Mouse (Mus musculus): Measurements from ENCODE around the gene Ipmk.
A peak's percentile ranks its signal among the peaks of the same experiment; 100 is the strongest.
"Not testable (repeated sequence)": the region's sequence is repeated elsewhere in the genome, so short reads cannot be mapped to it uniquely, and the experiment has no call there.

The Ipmk gene

DNA sequence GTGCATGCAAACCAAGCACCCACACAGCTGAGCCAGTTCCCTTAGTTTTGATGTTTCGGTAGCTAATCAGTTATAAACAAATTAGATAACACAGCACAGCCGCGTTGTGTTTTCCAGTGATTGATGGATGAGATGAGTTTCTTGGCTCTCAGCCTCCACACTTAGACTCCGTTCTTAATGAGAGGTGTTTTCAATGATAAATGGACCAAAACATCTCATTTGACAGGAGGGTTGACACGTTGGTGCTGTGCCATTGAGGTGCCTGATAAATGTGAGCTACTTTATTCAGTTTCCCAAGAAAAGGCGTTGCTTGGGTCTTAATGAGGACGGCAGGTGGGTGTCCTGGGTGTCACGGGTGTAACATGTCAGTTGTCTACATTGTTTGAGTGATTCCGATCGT is 79.8 kb downstream of the Ipmk start:
- no peak for DNase-seq

GRCm38 (mm10) chr10:71428246-71428864 is 80.8 kb downstream of the Ipmk start:
- no peak for DNase-seq

GRCm38 (mm10) chr10:71430661-71431060 is 83.1 kb downstream of the Ipmk start:
- DNase-seq: no peak

- DNase-seq: no peak
These were observed 95.5 kb downstream of the Ipmk start for GRCm38 (mm10) chr10:71443086-71443485.

DNA sequence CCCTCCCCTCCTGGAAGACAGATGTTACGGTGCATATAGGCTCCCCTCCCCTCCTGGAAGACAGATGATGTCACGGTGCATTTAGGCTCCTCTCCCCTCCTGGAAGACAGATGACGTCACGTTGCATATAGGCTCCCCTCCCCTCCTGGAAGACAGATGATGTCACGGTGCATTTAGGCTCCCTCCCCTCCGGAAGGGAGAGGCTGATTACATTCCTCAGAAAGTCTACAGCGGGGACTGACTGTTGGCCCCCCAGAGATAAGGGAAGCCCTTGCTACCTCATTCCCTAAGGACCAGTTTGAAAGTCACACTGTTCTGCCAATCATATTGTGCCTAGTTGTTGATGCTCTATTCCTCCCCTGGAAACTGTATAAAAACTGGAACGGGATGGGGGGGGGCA is 100.1 kb downstream of the Ipmk start:
- no peak for DNase-seq

DNA sequence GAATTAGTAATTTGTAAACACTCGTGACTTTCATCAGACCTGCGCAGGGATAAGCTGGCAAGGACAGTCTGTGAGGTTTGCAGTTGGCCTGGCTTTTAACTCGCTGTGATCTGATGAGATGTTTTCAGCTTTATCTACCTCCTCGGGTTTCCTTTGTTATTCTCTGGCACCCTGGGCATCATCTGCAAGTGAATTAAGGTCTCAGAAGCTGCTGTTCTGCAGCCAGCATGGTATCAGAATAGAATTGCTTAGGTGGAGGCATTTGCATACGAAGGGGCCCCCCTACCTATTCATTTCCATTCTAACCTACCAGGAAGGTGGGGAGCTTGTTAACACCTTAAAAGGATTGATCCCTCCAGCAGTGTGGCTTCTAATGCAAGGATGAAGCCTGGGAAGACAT is 100.7 kb downstream of the Ipmk start:
- no peak for DNase-seq

GRCm38 (mm10) chr10:71455355-71455754 is 107.8 kb downstream of the Ipmk start:
- DNase-seq: no peak

DNA sequence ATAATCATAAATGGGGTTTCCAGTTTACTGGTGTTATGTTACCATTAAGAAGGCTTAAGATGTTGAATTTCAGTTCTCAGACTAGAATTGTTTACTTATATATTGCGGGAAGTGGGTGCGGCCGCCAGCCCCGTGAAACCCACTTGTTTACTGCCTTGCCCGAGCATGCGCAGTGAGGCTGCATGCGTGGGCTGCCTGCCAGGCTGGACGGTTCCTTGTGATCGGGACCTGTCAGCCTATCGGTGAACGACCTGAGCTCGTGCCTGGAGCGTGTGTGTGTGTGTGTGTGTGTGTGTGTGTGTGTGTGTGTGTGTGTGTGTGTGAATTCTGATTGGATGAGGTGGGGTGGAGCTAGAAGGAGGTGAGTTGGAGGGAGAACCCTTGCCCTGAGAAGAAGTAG is 114.8 kb downstream of the Ipmk start:
- not testable (repeated sequence) for DNase-seq

GRCm38 (mm10) chr10:71464417-71464816 is 116.9 kb downstream of the Ipmk start:
- no peak for DNase-seq

- no peak for DNase-seq
These were observed 120.8 kb downstream of the Ipmk start for GRCm38 (mm10) chr10:71468315-71468714.

GRCm38 (mm10) chr10:71469751-71470150 is 122.2 kb downstream of the Ipmk start:
- no peak for DNase-seq

DNA sequence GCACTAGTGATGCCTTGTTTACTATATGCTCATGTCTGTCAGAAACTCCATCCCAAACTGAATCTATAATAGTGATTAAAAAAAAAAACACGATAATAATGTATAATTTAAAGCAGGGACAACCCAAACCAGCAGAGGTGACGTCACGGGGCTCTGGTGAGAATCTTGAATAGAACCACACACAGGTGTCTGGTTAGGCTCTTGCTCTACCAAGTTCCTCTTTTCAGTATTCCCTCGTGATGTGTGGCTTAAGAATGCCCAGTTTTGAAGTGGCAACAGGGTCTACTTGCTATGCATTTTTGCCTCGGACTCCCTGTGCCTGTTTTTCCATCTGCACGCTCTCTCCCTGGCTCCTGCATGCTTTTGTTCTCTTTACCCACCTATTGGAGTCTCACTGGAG is 124.5 kb downstream of the Ipmk start:
- no peak for DNase-seq

DNA sequence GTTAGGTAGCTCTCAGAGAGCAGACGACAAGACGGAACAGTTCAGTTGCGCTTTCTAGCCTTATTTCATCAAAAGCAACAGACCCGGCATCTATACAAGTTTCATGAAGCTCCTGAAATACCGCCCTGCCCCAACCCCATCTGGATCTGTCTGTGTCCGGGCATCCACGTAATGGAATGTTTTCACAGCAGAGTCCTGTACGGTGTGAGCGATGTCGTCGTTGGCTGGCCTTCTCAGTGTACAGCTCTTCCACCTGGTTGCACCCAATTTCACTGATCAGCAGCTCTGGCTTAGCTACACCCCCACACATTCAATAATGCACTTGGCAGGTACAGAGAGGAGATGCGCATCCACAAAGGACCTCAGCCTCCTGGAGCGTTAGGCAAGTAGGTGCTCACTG is 126.0 kb downstream of the Ipmk start:
- DNase-seq: no peak

GRCm38 (mm10) chr10:71476471-71477080 is 129.0 kb downstream of the Ipmk start:
- peak; percentile 53 for DNase-seq

GRCm38 (mm10) chr10:71477147-71477546 is 129.6 kb downstream of the Ipmk start:
- DNase-seq: no peak

- DNase-seq: peak; percentile 49
These were observed 132.2 kb downstream of the Ipmk start for GRCm38 (mm10) chr10:71479700-71480325.
